ENCODE assay signal across 9 mouse cellular contexts in genomic region chr15:8447193-8447767, GRCm38 (mm10). TPM values are rescaled to one million over a fixed set of nuclear protein-coding genes. Genes with fewer than 3 reads are reported as not detected.
DNase-seq lines count a peak whose midpoint lies in the region; ATAC-seq and TF ChIP-seq lines count a peak whose summit lies in the region.
"Had no signal": no experiment of that assay in that cellular context is flagged by ENCODE, and none has a peak within 500 bp of the region (broad histone marks: within the 10 kb centered on the region; RNA-seq: fewer than 3 reads in every experiment).

No protein-coding gene starts in this region.

- peak overlapping the region; percentile 30 for H3K4me2 ChIP-seq in heart, embryonic 12.5 days
- peak overlapping the region; percentile 99 for H3K4me2 ChIP-seq in forebrain, postnatal 0 days (ENCODE audit: low read depth)

- H3K79me2 ChIP-seq in C2C12 (ENCODE audit: control insufficient read depth, insufficient read depth) (peaks cover 77% of the 10 kb centered on the region), macrophage (ENCODE audit: inconsistent target) (peaks cover 46% of the 10 kb centered on the region)

- ATAC-seq in heart, embryonic 12.5 days (ENCODE audit: insufficient number of reproducible peaks, low FRiP score): no peak
- no peak for ATAC-seq in forebrain, postnatal 0 days

- peaks cover 9% of the 10 kb centered on the region; the same call in 1 of the 2 replicates for H3K4me1 ChIP-seq in heart, embryonic 12.5 days (replicated peaks)
- peaks cover 24% of the 10 kb centered on the region; the same call in 1 of the 2 replicates for H3K4me1 ChIP-seq in forebrain, postnatal 0 days (ENCODE audit: insufficient read depth)

- intact Hi-C loops in heart, postnatal 25 days (cut with DNase I): loop anchor here (5.0 to 10.0 kb wide), 2 partner anchors 120 to 342 kb away; partner anchors contain the start of gene Nup155

- H3K36me3 ChIP-seq in heart, embryonic 12.5 days: no peaks in the 10 kb centered on the region
- H3K36me3 ChIP-seq in C2C12 (ENCODE audit: control insufficient read depth, insufficient read depth) (no peaks in the 10 kb centered on the region), macrophage (ENCODE audit: inconsistent target) (no peaks in the 10 kb centered on the region)
- H3K36me3 ChIP-seq in forebrain, postnatal 0 days (ENCODE audit: insufficient read depth): no peaks in the 10 kb centered on the region

- 0 out of 2 replicates have a peak overlapping the region, but pooled peaks have one; percentile 3 for H3K4me3 ChIP-seq in heart, embryonic 12.5 days
- H3K4me3 ChIP-seq in C2C12 (ENCODE audit: insufficient read depth, poor library complexity, severe bottlenecking) (no peak overlapping the region), macrophage (ENCODE audit: inconsistent target) (peak overlapping the region; percentile 62)
- H3K4me3 ChIP-seq in forebrain, postnatal 0 days (ENCODE audit: low read depth, low read length): peak overlapping the region; percentile 18

- no peak for TF ChIP-seq CTCF in C2C12 (IDR thresholded peaks at IDR 0.05; ENCODE audit: control insufficient read depth, insufficient read depth, insufficient read length)
- TF ChIP-seq CTCF in forebrain, postnatal 0 days (IDR thresholded peaks at IDR 0.05; ENCODE audit: low read depth): no peak

- no peak for DNase-seq in heart, postnatal 25 days (ENCODE audit: low spot score)
- DNase-seq in forebrain, postnatal 0 days: peak; percentile 3
- no peak for DNase-seq in urinary bladder, postnatal 4 days (ENCODE audit: low spot score in 2 of 2)
- no peak for DNase-seq in spleen, adult 12 weeks (ENCODE audit: low spot score)
- no peak for DNase-seq in frontal cortex, postnatal 36 days (ENCODE audit: low spot score in 2 of 2)
- DNase-seq: cerebellum, adult 9-10 months had no signal

- H3ac ChIP-seq in C2C12 (ENCODE audit: control insufficient read depth, insufficient read length, low read depth): peak overlapping the region; percentile 52

- H3K27ac ChIP-seq in heart, embryonic 12.5 days (ENCODE audit: poor library complexity, severe bottlenecking): no peak overlapping the region
- no peak overlapping the region for H3K27ac ChIP-seq in forebrain, postnatal 0 days (ENCODE audit: low read depth, low read length)
- H3K27ac ChIP-seq in macrophage: peak overlapping the region; percentile 68

- 73% methylated on average over 8 of the region's 8 CpGs for WGBS in heart, embryonic 12.5 days
- WGBS in forebrain, postnatal 0 days: 45% methylated on average over 8 of the region's 8 CpGs
- 72% methylated on average over 8 of the region's 8 CpGs for WGBS in macrophage (ENCODE audit: missing documents)

- no peak overlapping the region for H3K9ac ChIP-seq in heart, embryonic 12.5 days
- H3K9ac ChIP-seq in forebrain, postnatal 0 days: no peak overlapping the region

- peaks cover 43% of the 10 kb centered on the region for H3K79me3 ChIP-seq in C2C12 (ENCODE audit: low read depth)

- no peaks in the 10 kb centered on the region for H3K9me3 ChIP-seq in heart, embryonic 12.5 days (replicated peaks)
- no peaks in the 10 kb centered on the region for H3K9me3 ChIP-seq in forebrain, postnatal 0 days (ENCODE audit: low read length)

- H3K27me3 ChIP-seq in heart, embryonic 12.5 days (replicated peaks): no peaks in the 10 kb centered on the region
- no peaks in the 10 kb centered on the region for H3K27me3 ChIP-seq in C2C12 (ENCODE audit: control insufficient read depth, insufficient read depth, insufficient read length)
- no peaks in the 10 kb centered on the region for H3K27me3 ChIP-seq in forebrain, postnatal 0 days (ENCODE audit: insufficient read depth, low read length)

TF ChIP-seq in C2C12, 6 proteins besides CTCF, POLR2A, EP300 and RAD21:
- TF ChIP-seq FOSL1 (IDR thresholded peaks at IDR 0.05; ENCODE audit: insufficient read depth, low read length, poor library complexity, severe bottlenecking): no peak
- no peak for TF ChIP-seq MYOD1 (IDR thresholded peaks at IDR 0.05; ENCODE audit: control insufficient read depth, insufficient read length, low read depth)
- TF ChIP-seq MYOG (IDR thresholded peaks at IDR 0.05; ENCODE audit: control insufficient read depth, extremely low read depth, insufficient read length): no peak
- no peak for TF ChIP-seq CEBPB (IDR thresholded peaks at IDR 0.05; ENCODE audit: low read depth)
- TF ChIP-seq USF1 (IDR thresholded peaks at IDR 0.05; ENCODE audit: low read depth): no peak
- no peak for TF ChIP-seq MAX (IDR thresholded peaks at IDR 0.05)

RNA-seq across cellular contexts. Expression of gene Nipbl, which starts 3.0 kb away (rescaled TPM):
- 13.3 and 13.6 TPM in 2 replicates for polyA plus RNA-seq in heart, embryonic 12.5 days (2016; fragmentation: Nextera tagmentation; extraction: Ambion mirVana)
- total RNA-seq in heart, postnatal 25 days (2021): 10 to 100 TPM; 27.6 to 29.8 TPM
- 6.0 TPM for polyA plus RNA-seq in C2C12 (2012; fragmentation: generic; extraction: Trizol)
- 15.7 and 20.7 TPM in 2 replicates for total RNA-seq in forebrain, postnatal 0 days (2014; rRNA removed)
- polyA plus RNA-seq in forebrain, postnatal 0 days (2015; fragmentation: Nextera tagmentation; extraction: Ambion mirVana): 5.5 and 10.5 TPM in 2 replicates
- 100 to 1,000 TPM in 22 of 26 experiments, 10 to 100 TPM in 4; 71.5 to 180 (median 116) TPM for total RNA-seq in macrophage (2018; cell fraction: chromatin; rRNA removed)
- 10 to 100 TPM; 24.1 to 48.1 (median 36.7) TPM for total RNA-seq in macrophage (2018; cell fraction: cytosol; rRNA removed)
- 100 to 1,000 TPM in 2 of 26 experiments, 10 to 100 TPM in 24; 53.0 to 111 (median 70.7) TPM for total RNA-seq in macrophage (2018; cell fraction: nucleus; rRNA removed)
- 19.9 to 35.0 TPM (median 22.8 TPM) in 3 replicates for polyA plus RNA-seq in macrophage (2018)
